Mouse (Mus musculus) kidney, adult 11 months (tissue): Measurements from ENCODE around the gene Tnnt2.
A peak's percentile ranks its signal among the peaks of the same experiment; 100 is the strongest.

Source experiments
- DNase-seq: peaks from one replicate; pipeline ENCODE4 v3.0.0; 2022

Tnnt2 gene

GRCm38 (mm10) chr1:135818481-135819086 is 17.6 kb upstream of the Tnnt2 start, which contains the start of gene Lad1:
Gene Lad1, plus strand, starts transcription at chr1:135818598.
- DNase-seq, result peak; percentile 83

GRCm38 (mm10) chr1:135820071-135820470 is 16.1 kb upstream of the Tnnt2 start:
- peak; percentile 59 for DNase-seq

DNA sequence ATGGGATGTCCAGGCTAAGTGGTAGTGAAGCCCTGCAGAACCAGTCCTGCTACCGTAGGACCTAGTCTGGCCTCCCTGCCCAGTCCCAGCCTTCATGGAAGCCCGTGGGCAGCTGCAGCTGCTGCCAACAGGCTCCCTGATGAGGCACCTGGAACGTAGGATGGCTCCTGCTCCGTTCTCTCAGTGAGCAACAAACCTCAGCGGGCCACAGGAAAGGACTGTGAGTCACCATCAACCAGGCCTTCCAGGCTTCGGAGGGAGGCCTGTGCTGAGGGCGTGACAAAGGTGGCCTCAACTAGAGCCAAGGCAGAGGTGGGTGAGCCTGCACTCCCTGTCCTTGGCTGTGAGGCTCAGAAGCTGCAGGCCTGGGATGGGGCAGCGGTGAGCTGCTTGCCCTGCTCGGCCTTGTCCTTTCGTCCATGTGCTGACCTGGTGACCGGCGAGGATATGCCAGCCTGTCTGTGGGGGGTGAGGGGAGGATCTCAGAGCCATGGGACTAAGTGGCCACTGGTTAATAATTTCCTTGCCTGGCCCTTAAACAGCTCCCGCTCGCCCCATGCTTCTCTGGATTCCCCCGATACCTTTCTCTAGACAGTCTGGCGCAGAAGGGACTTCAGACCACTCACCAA is 15.3 kb upstream of the Tnnt2 start:
- DNase-seq, result peak; percentile 92

GRCm38 (mm10) chr1:135821780-135822179 is 14.4 kb upstream of the Tnnt2 start:
- DNase-seq, result no peak

DNA sequence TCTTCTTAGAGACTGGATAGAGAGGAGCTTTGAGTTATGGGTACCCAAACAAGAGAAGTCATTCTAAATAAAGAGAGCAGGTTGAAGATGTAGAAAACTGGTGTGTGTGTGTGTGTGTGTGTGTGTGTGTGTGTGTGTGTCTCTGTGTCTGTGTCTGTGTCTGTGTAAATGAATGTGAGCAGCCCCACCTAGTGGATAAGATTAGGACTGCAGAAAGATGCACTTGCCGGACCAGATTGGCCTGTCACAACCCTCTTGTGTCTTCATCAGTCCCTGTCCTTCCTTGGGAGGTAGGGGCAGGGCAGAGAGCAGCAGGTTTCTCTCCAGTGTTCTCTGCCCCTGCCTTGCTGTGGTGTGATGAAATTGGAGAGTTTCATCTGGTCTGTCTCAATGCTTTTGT is 7.2 kb upstream of the Tnnt2 start:
- DNase-seq, result peak; percentile 42

DNA sequence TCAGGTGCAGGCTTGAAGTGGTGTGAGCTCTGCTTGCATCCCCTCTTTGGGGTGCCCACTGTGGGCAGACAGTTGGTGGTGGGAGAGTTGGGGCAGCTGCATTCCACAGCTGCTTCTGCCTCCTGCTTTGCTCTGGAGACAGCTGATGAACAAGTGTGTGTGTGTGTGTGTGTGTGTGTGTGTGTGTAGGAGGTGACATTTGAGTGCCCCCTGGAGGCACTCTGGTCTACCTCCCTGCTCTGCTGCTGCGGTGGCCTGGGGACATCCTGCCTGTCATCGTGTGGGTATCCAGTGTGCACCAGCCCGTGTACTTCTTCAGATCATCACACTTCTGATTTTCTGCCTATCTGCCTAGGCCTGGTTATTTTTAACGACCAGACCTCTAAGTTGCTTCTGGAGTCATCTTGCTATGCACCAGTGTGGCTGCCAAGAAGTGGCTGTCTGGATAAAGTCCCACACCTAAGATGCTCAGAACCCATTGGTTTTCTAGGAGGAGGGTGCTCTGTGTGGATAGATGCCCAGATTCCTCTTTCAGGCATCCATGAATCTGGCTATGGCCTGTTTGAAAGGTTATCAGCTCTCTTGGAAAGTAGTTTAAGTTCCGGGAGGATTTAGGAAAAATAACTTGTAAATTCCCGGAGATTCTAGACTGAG is 1.8 kb upstream of the Tnnt2 start:
- DNase-seq, result no peak

- DNase-seq, result no peak
These were observed 1.2 kb upstream of the Tnnt2 start for GRCm38 (mm10) chr1:135834983-135835382.

DNA sequence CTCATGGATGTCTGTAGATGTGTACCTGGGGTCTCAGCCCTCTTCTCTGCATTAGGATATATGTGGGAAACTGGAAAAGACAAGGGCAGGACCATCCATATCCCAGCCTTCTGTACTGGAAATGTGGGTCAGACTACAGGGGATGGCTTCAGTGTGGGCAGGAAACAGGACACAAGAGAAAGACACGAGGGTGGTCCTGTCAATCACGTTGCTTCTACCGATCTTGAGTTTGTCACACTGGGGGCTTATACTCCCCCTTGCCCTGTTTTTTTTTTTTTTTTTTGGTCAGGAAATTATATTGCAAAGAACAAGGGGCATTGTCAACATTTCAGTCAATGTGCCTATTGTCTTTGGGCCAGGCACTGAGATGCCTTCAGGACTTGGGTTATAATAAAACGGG is 2.5 kb downstream of the Tnnt2 start:
- DNase-seq, result no peak

DNA sequence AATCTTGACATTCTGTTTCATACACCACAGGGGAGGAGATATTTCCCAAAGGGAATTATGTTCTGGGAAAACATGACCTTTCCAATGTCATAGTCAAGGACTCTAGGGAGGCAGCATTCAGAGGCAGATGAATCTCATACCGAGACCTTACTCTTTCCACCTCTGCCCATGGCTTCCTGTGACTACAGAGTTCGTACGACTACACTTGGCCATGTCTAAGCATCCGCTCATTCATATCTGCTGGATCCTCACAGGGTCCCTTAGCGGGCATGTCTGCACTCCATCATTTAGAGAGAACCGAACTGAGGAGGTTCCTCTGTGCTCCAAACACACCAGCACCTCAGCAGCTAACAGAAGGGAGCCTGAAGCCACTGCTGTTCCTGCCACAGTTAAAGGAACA is 2.9 kb downstream of the Tnnt2 start:
- DNase-seq, result no peak

GRCm38 (mm10) chr1:135840675-135841395 is 4.7 kb downstream of the Tnnt2 start:
- DNase-seq, result no peak

DNA sequence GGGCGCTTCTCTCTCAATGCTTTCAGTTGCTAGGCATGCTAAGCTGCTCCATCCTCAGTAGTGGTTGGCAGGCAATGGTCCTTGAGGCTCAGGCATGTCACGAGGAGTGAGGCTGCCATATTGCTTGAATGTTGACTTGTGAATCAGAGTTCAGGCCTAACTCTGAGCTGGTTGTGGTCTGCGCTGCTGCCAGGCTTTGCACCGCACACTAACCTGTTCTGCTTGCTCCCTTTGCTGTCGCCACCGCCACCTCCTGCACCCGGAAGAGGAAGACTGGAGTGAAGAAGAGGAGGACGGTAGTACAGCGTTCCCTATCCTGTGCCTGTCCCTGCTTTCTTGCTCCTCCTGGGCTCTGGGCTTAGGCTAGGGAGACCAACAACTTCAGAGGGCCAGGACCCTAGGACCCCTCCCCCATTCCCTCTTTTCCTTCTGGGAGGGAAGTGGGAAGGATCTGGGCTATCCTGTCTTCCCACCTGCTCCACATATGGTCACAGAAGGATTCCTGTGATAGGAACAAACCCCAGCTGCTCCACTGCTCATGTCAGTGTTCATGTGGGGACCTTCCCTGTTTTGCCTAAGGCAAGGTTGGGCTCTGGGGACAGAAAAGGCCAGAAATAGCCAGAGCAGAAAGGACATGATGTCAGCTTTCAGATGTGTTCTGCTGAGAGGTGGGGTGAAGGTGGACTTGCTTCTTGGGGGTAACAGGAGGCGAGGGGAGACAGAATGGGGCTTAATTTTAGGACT is 7.5 kb downstream of the Tnnt2 start:
- DNase-seq, result no peak

GRCm38 (mm10) chr1:135844481-135844880 is 8.3 kb downstream of the Tnnt2 start:
- DNase-seq, result no peak

- no peak for DNase-seq
These were observed 10.5 kb downstream of the Tnnt2 start for GRCm38 (mm10) chr1:135846632-135847031.

DNA sequence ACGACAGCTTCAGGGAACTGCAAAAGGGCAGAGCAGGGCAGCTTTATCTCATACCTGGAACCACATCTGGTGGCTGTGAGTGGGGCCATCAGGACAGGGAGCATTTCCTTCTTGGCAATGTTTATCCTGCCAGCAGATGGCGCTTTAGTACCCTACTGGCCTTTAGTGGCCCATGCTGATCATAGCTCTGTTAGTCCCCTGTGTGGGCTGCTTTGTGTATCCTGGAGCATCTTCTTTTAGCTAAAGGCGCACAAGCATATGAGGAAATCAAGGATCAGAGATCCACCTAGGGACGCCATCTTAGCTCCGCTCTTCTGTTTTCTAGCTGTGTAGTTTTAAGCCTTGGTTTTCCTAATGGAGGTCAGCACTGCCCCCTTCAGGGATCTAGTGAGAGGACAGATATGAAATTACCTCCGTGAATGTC is 11.0 kb downstream of the Tnnt2 start:
- no peak for DNase-seq

GRCm38 (mm10) chr1:135847611-135848351 is 11.6 kb downstream of the Tnnt2 start:
- DNase-seq, result no peak

- no peak for DNase-seq
These were observed 14.8 kb downstream of the Tnnt2 start for GRCm38 (mm10) chr1:135850722-135851512.

DNA sequence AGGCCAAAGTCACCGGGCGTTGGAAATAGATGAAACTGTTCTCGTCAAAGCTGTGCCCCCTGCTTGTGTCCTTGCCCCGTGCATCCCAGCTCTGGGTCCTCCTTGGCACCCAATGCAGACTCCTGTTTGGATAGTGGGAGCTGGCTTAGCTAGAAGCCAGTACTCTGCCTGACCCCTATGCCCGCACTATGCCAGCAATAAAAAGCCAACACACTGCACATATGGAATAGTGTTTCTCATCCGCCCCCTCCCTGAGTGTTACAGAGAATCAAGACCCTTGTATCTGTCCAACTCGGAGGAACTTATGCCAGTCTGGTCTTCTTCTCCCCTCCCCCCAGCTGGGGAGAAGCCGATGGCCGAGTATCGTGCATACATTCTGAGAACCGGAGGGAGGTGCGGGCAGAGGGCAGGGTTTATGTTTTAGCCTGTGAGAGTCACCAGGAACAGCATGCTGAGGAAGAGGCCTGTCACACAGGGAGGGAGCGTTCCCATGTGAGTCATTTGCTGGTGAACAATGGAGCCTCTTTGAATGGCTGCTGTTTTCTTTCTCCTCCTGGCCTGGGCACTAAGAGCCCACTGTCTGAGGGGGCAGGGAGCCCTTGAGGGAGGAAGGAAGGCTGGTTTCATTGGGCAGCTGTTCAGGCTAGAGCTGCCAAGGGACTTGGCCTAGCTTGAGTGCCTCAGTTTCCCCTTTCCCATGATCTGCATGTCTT is 16.0 kb downstream of the Tnnt2 start:
- no peak for DNase-seq

DNA sequence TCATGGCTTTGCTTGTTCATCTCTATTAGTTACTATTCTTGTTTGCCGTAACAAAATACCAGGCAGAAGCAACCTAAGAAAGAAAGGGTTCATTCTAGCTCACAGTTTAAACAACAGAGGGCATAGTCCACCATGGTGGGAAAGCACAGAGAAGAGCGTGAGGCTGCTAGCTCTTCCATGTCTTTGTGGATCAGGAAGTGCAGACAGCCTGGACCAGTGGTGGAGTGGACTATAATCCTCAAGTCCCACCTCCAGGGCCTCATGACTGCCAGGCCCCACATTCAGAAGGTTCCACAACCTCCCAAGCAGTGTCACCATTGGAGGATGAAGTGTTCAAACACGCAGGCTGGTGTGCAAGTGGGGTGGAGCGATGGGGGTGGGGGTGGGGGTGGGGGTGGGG is 17.0 kb downstream of the Tnnt2 start:
- no peak for DNase-seq

- DNase-seq, result no peak
These were observed 18.6 kb downstream of the Tnnt2 start for GRCm38 (mm10) chr1:135854591-135855343.

DNA sequence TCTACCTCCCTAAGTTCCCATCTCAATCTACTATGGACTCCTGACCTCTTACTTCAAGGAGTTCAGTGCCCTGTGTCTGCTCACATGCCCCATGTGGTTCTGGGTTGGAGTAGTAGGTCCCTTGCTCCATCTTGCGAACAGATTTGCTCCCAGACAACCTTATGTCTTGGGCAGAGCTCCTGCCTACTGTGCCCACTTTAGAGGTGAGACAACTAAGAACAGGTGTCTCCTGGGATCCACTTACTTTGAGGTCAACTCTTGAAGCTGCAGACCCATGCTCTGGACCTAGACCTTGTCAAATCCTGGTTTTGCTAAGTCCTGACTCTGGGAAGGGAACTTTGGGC is 19.2 kb downstream of the Tnnt2 start:
- DNase-seq, result no peak
